Mouse (Mus musculus) small intestine, adult 2 months (tissue): ENCODE data around the gene Clic4. TPM values are rescaled to one million over a fixed set of nuclear protein-coding genes. Genes with fewer than 3 reads are reported as not detected.

ENCODE experiments used
- H3K27ac ChIP-seq: fragments of 200-500 bp; 2 replicates; pipeline ENCODE4 v1.5.1; 2012; ENCODE audit warnings: low read depth, low read length, control low read depth, inconsistent platforms; ENCODE audit not compliant: insufficient read depth
- H3K27me3 ChIP-seq: fragments of 200-500 bp; 2 replicates; pipeline ENCODE4 v1.6.1; 2012; ENCODE audit warnings: mild to moderate bottlenecking, moderate library complexity, low read length, inconsistent platforms; ENCODE audit not compliant: control insufficient read depth, insufficient read depth
- H3K36me3 ChIP-seq: fragments of 200-500 bp; 2 replicates; pipeline ENCODE4 v1.6.1; 2012; ENCODE audit warnings: mild to moderate bottlenecking, low read length, control low read depth, inconsistent platforms; ENCODE audit not compliant: control insufficient read depth, insufficient read depth
- H3K4me1 ChIP-seq: fragments of 200-500 bp; 2 replicates; pipeline ENCODE4 v1.6.1; 2012; ENCODE audit warnings: low read length, inconsistent platforms, mixed read lengths; ENCODE audit not compliant: control insufficient read depth, insufficient read depth, insufficient read length
- H3K4me3 ChIP-seq: fragments of 200-500 bp; 2 replicates; pipeline ENCODE4 v1.5.1; 2012; ENCODE audit warnings: low read depth, mild to moderate bottlenecking, control low read depth, inconsistent platforms, low read length, moderate library complexity
- CTCF ChIP-seq: fragments of 200-500 bp; IDR thresholded peaks from 2 replicates; pipeline ENCODE4 v1.5.1; 2012; ENCODE audit warnings: low read depth, mild to moderate bottlenecking, control low read depth, inconsistent platforms, low read length, moderate library complexity, mixed read lengths; ENCODE audit not compliant: insufficient replicate concordance, insufficient read length; ENCODE audit errors: extremely low read depth
- POLR2A ChIP-seq: fragments of 200-500 bp; IDR thresholded peaks from 2 replicates; pipeline ENCODE4 v1.6.1; 2012; ENCODE audit warnings: low read depth, mild to moderate bottlenecking, control low read depth, inconsistent platforms, low read length, moderate library complexity
- WGBS: fragments of 180-500 bp; shearing (Covaris S2); methylation state at CpG from one replicate; pipeline ENCODE4 v1.1.7; 2018; 5-methylcytosine and 5-hydroxymethylcytosine counted together
- polyA plus RNA-seq: library from polyadenylated mRNA; depleted of rRNA; stranded (reverse); fragments of >200 nt; gene quantifications from 2 replicates; pipeline ENCODE4 v1.2.3, GENCODE M21; 2012

Clic4 gene
- polyA plus RNA-seq, 1 experiment: 26.2 TPM

GRCm38 (mm10) chr4:135242383-135242782, 30.2 kb downstream of the Clic4 start:
- H3K4me3 ChIP-seq: no peak overlapping the region
- 0 out of 2 replicates have a peak, but pooled peaks cover 4% of the 10 kb centered on the region for H3K36me3 ChIP-seq
- TF ChIP-seq CTCF (no peak), POLR2A (no peak)
- peaks cover 7% of the 10 kb centered on the region; the same call in 1 of the 2 replicates for H3K4me1 ChIP-seq
- no peak overlapping the region for H3K27ac ChIP-seq
- WGBS: 86% methylated on average over 5 of the region's 5 CpGs
- 0 out of 2 replicates have a peak, but pooled peaks cover 3% of the 10 kb centered on the region for H3K27me3 ChIP-seq

- Histone ChIP-seq H3K27me3 (0 out of 2 replicates have a peak, but pooled peaks cover 3% of the 10 kb centered on the region), H3K4me3 (no peak overlapping the region), H3K36me3 (0 out of 2 replicates have a peak, but pooled peaks cover 4% of the 10 kb centered on the region), H3K4me1 (peaks cover 7% of the 10 kb centered on the region; the same call in 1 of the 2 replicates), H3K27ac (no peak overlapping the region)
- WGBS: 32% methylated on average over 5 of the region's 5 CpGs
- no peak for TF ChIP-seq CTCF
- TF ChIP-seq POLR2A: no peak
Observed at GRCm38 (mm10) chr4:135241669-135242068, 30.9 kb downstream of the Clic4 start.

GRCm38 (mm10) chr4:135241106-135241505, 31.5 kb downstream of the Clic4 start:
- no peak for TF ChIP-seq POLR2A
- TF ChIP-seq CTCF: no peak
- H3K4me1 ChIP-seq: peaks cover 7% of the 10 kb centered on the region; the same call in 1 of the 2 replicates
- 0 out of 2 replicates have a peak, but pooled peaks cover 4% of the 10 kb centered on the region for H3K36me3 ChIP-seq
- H3K27me3 ChIP-seq: 0 out of 2 replicates have a peak, but pooled peaks cover 3% of the 10 kb centered on the region
- no peak overlapping the region for H3K4me3 ChIP-seq
- H3K27ac ChIP-seq: peak overlapping the region; percentile 11; the same call in 1 of the 2 replicates
- WGBS: 64% methylated on average over 5 of the region's 5 CpGs

GRCm38 (mm10) chr4:135240329-135240728, 32.3 kb downstream of the Clic4 start:
- H3K27me3 ChIP-seq: no peaks in the 10 kb centered on the region
- WGBS: 52% methylated on average over 3 of the region's 3 CpGs
- TF ChIP-seq CTCF: no peak
- TF ChIP-seq POLR2A: no peak
- H3K4me1 ChIP-seq: peaks cover 3% of the 10 kb centered on the region; the same call in 1 of the 2 replicates
- H3K36me3 ChIP-seq: 0 out of 2 replicates have a peak, but pooled peaks cover 4% of the 10 kb centered on the region
- no peak overlapping the region for H3K27ac ChIP-seq
- no peak overlapping the region for H3K4me3 ChIP-seq

GRCm38 (mm10) chr4:135238706-135239510, 33.7 kb downstream of the Clic4 start:
- no peaks in the 10 kb centered on the region for H3K27me3 ChIP-seq
- no peak overlapping the region for H3K4me3 ChIP-seq
- TF ChIP-seq CTCF: no peak
- no peak for TF ChIP-seq POLR2A
- WGBS: 80% methylated on average over 13 of the region's 13 CpGs
- no peak overlapping the region for H3K27ac ChIP-seq
- 0 out of 2 replicates have a peak, but pooled peaks cover 4% of the 10 kb centered on the region for H3K36me3 ChIP-seq
- H3K4me1 ChIP-seq: peaks cover 3% of the 10 kb centered on the region; the same call in 1 of the 2 replicates

- peaks cover 1% of the 10 kb centered on the region; the same call in 1 of the 2 replicates for H3K4me1 ChIP-seq
- H3K27ac ChIP-seq: no peak overlapping the region
- TF ChIP-seq CTCF (no peak), POLR2A (no peak)
- no peak overlapping the region for H3K4me3 ChIP-seq
- no peaks in the 10 kb centered on the region; the same call in 1 of the 2 replicates for H3K27me3 ChIP-seq
- 84% methylated on average over 4 of the region's 4 CpGs for WGBS
- H3K36me3 ChIP-seq: peaks cover 6% of the 10 kb centered on the region; the same call in 1 of the 2 replicates
Observed at GRCm38 (mm10) chr4:135236658-135237057, 36.0 kb downstream of the Clic4 start.

- no peak for TF ChIP-seq POLR2A
- no peak for TF ChIP-seq CTCF
- no peaks in the 10 kb centered on the region for H3K4me1 ChIP-seq
- 70% methylated on average over 8 of the region's 8 CpGs for WGBS
- H3K36me3 ChIP-seq: peaks cover 6% of the 10 kb centered on the region; the same call in 1 of the 2 replicates
- no peaks in the 10 kb centered on the region; the same call in 1 of the 2 replicates for H3K27me3 ChIP-seq
- H3K27ac ChIP-seq: no peak overlapping the region
- H3K4me3 ChIP-seq: no peak overlapping the region
Observed at GRCm38 (mm10) chr4:135235546-135235945, 37.1 kb downstream of the Clic4 start.
